Mouse (Mus musculus) lung, postnatal 10 days (tissue): ENCODE measurements at regions not wholly inside any gene's neighbourhood (a gene's known extent, or its start where the extent isn't known, plus 50 kb on each side); places are given as distances from the start of the nearest gene placed in this dataset.
A peak's percentile ranks its signal among the peaks of the same experiment; 100 is the strongest.
"Not testable (repeated sequence)": the region's sequence is repeated elsewhere in the genome, so short reads cannot be mapped to it uniquely, and the experiment has no call there.

Experiments
- DNase-seq: peaks from one replicate; pipeline ENCODE4 v3.0.0; 2021

- DNase-seq, result no peak
Observed at GRCm38 (mm10) chr11:29628476-29628875, 64.3 kb upstream of the Rtn4 start.

- no peak for DNase-seq
Observed at GRCm38 (mm10) chr11:29632486-29632885, 60.3 kb upstream of the Rtn4 start.

- not testable (repeated sequence) for DNase-seq
Observed at GRCm38 (mm10) chr11:29633288-29633687, 59.5 kb upstream of the Rtn4 start.

- DNase-seq, result peak; percentile 61
Observed at GRCm38 (mm10) chr11:29636759-29637200, 56.0 kb upstream of the Rtn4 start.

GRCm38 (mm10) chr11:29638093-29638669 lies 54.6 kb upstream of the Rtn4 start:
- no peak for DNase-seq

GRCm38 (mm10) chr11:29638861-29639260 lies 53.9 kb upstream of the Rtn4 start:
- DNase-seq, result no peak
